Mouse (Mus musculus) embryonic facial prominence, embryonic 10.5 days (tissue): ENCODE results near the gene Cped1. TPM values are rescaled to one million over a fixed set of nuclear protein-coding genes. Genes with fewer than 3 reads are reported as not detected.

Source experiments
- DNase-seq: peaks from one replicate; pipeline ENCODE4 v3.0.0-alpha.2; 2017; ENCODE audit warnings: low spot score
- H3K27ac ChIP-seq: fragments of 300-500 bp; sonication (generic); replicated peaks from 2 replicates; pipeline ENCODE4 v1.5.1; 2016; ENCODE audit warnings: mild to moderate bottlenecking
- H3K27me3 ChIP-seq: fragments of 300-500 bp; sonication (generic); replicated peaks from 2 replicates; pipeline ENCODE4 v1.6.1; 2016; ENCODE audit warnings: low read depth, mild to moderate bottlenecking; ENCODE audit not compliant: poor library complexity, severe bottlenecking
- H3K36me3 ChIP-seq: fragments of 300-500 bp; sonication (generic); replicated peaks from 2 replicates; pipeline ENCODE4 v1.6.1; 2016; ENCODE audit warnings: mild to moderate bottlenecking, moderate library complexity
- H3K4me1 ChIP-seq: fragments of 300-500 bp; sonication (generic); 2 replicates; pipeline ENCODE4 v1.6.1; 2016
- H3K4me3 ChIP-seq: fragments of 300-500 bp; sonication (generic); 2 replicates; pipeline ENCODE4 v1.5.1; 2016; ENCODE audit warnings: mild to moderate bottlenecking, moderate library complexity
- H3K9me3 ChIP-seq: fragments of 300-500 bp; sonication (generic); 2 replicates; pipeline ENCODE4 v1.6.1; 2016; ENCODE audit warnings: mild to moderate bottlenecking
- WGBS: fragments of 180-500 bp; shearing (Covaris S2); methylation state at CpG from one replicate; pipeline ENCODE4 v1.1.7; 2016; 5-methylcytosine and 5-hydroxymethylcytosine counted together
- polyA plus RNA-seq: library from polyadenylated mRNA; unstranded; fragments of >200 nt; fragmentation: Nextera tagmentation; extraction: Ambion mirVana; gene quantifications from 2 replicates; pipeline ENCODE4 v1.2.1, GENCODE M21; 2016

Gene Cped1
- polyA plus RNA-seq, 1 experiment from 2014 or later, result 39.3 TPM

GRCm38 (mm10) chr6:22018768-22019445, 33.2 kb downstream of the Cped1 start:
- Histone ChIP-seq H3K27ac (peak overlapping the region; percentile 70), H3K27me3 (no peaks in the 10 kb centered on the region), H3K4me1 (peaks cover 54% of the 10 kb centered on the region), H3K36me3 (peaks cover 22% of the 10 kb centered on the region), H3K9me3 (no peaks in the 10 kb centered on the region), H3K4me3 (no peak overlapping the region)
- no peak for DNase-seq
- 66% methylated on average over 8 of the region's 8 CpGs for WGBS

DNA sequence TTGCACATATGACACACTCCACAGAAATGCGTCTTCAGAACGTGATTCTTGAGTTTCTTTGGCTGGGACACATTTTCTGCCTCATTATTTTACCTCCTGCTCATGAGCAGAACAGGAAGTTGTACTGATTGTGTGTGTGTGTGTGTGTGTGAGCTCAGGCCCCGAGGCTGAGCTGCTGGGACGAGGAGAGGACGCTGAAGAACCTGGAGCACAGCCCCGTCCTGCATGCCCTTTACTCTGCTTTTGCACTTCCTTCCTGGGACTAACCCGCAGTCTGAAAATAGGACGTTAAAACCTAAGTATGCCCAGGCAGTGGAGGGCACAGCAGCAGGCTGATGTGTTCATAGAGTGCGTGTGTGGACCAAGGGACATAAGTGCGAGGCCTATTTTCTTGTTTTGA, 33.9 kb downstream of the Cped1 start:
- no peaks in the 10 kb centered on the region for H3K9me3 ChIP-seq
- H3K27ac ChIP-seq, result peak overlapping the region; percentile 78
- no peak overlapping the region for H3K4me3 ChIP-seq
- 38% methylated on average over 10 of the region's 10 CpGs for WGBS
- H3K36me3 ChIP-seq, result peaks cover 15% of the 10 kb centered on the region
- peaks cover 54% of the 10 kb centered on the region for H3K4me1 ChIP-seq
- H3K27me3 ChIP-seq, result no peaks in the 10 kb centered on the region
- DNase-seq, result peak; percentile 40

GRCm38 (mm10) chr6:22020696-22021095, 35.0 kb downstream of the Cped1 start:
- H3K4me1 ChIP-seq, result peaks cover 58% of the 10 kb centered on the region
- 80% methylated on average over 5 of the region's 5 CpGs for WGBS
- no peaks in the 10 kb centered on the region for H3K27me3 ChIP-seq
- no peak overlapping the region for H3K4me3 ChIP-seq
- H3K9me3 ChIP-seq, result no peaks in the 10 kb centered on the region
- no peak for DNase-seq
- H3K27ac ChIP-seq, result no peak overlapping the region
- H3K36me3 ChIP-seq, result peaks cover 9% of the 10 kb centered on the region

DNA sequence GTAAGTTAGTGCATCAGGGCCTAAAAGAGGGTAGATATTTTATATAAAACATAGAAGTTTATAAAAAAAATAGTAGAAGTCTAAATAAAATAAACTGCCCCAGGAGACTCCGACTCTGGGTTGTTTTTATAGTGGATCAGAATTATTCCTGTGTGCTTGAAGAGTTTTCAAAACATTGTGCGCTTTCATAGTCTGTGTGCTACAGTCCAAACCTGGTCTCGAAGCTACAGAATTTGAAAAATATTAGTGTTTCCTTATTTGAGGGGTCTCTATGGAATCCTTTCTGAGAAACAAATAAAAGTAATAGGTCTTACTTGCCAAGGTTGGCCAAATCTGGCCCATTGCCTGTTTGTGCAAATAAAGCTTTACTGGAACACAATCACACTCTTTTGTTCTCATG, 35.6 kb downstream of the Cped1 start:
- H3K4me1 ChIP-seq, result peaks cover 58% of the 10 kb centered on the region
- H3K27ac ChIP-seq, result no peak overlapping the region
- H3K27me3 ChIP-seq, result no peaks in the 10 kb centered on the region
- no peak overlapping the region for H3K4me3 ChIP-seq
- H3K36me3 ChIP-seq, result peaks cover 9% of the 10 kb centered on the region
- no peak for DNase-seq
- 84% methylated on average over 3 of the region's 3 CpGs for WGBS
- no peaks in the 10 kb centered on the region for H3K9me3 ChIP-seq

- Histone ChIP-seq H3K9me3 (no peaks in the 10 kb centered on the region), H3K4me3 (no peak overlapping the region), H3K27me3 (no peaks in the 10 kb centered on the region), H3K27ac (peak overlapping the region; percentile 90), H3K36me3 (peaks cover 5% of the 10 kb centered on the region), H3K4me1 (peaks cover 49% of the 10 kb centered on the region)
- 88% methylated on average over 2 of the region's 2 CpGs for WGBS
- no peak for DNase-seq
These were observed 38.5 kb downstream of the Cped1 start for GRCm38 (mm10) chr6:22024168-22024567.

GRCm38 (mm10) chr6:22025584-22026357, 40.1 kb downstream of the Cped1 start:
- H3K27ac ChIP-seq, result peak overlapping the region; percentile 90

DNA sequence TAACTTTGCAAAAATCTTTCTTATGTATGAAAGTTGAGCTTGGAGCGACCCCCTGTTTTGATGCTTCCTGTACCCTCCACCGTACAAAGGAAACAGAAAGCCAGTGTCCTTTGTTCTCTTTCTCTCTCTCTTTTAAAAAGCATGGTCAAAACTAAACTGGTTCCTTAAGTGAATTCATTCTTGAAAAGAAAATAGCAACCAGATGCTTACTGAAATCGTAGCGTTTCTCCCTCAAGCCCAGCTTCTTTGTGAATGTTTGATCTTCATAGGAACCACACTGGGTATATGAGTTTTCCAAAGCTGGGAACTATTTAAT, 40.6 kb downstream of the Cped1 start:
- no peaks in the 10 kb centered on the region for H3K27me3 ChIP-seq
- WGBS, result 12% methylated on average over 4 of the region's 4 CpGs
- H3K36me3 ChIP-seq, result peaks cover 5% of the 10 kb centered on the region
- peak overlapping the region; percentile 46 for H3K4me3 ChIP-seq
- H3K9me3 ChIP-seq, result no peaks in the 10 kb centered on the region
- H3K4me1 ChIP-seq, result peaks cover 37% of the 10 kb centered on the region
- peak overlapping the region; percentile 90 for H3K27ac ChIP-seq
- DNase-seq, result no peak

More at GRCm38 (mm10) chr6:22025584-22026357, 40.1 kb downstream of the Cped1 start:
- H3K27me3 ChIP-seq, result no peaks in the 10 kb centered on the region
- 5% methylated on average over 17 of the region's 17 CpGs for WGBS
- DNase-seq, result peak; percentile 83
- peaks cover 39% of the 10 kb centered on the region for H3K4me1 ChIP-seq
- no peaks in the 10 kb centered on the region for H3K9me3 ChIP-seq
- H3K36me3 ChIP-seq, result peaks cover 5% of the 10 kb centered on the region
- H3K4me3 ChIP-seq, result peak overlapping the region; percentile 46

- 57% methylated on average over 9 of the region's 9 CpGs for WGBS
- no peak for DNase-seq
These were observed 41.3 kb downstream of the Cped1 start for GRCm38 (mm10) chr6:22026761-22027594.

DNA sequence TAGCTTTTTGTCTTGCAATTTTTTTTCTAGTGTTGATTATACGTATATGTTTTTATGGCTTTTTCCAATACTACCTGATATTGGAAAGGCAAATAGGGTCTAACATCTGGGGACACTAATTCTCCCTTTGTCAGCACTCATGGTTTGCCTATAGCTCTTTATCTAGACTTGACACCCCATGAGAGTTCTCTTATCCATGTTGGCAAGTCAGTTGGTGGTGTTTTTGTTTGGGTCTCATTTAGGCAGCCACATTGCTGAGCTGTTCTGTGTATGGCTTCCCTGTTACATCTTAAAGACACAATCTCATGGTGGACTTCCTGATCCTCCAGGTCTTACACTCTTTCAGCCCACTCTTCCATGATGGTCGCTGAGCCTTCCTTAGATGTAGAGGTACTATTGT, 42.1 kb downstream of the Cped1 start:
- Histone ChIP-seq H3K9me3 (no peaks in the 10 kb centered on the region), H3K27me3 (no peaks in the 10 kb centered on the region), H3K4me1 (peaks cover 37% of the 10 kb centered on the region), H3K27ac (no peak overlapping the region), H3K36me3 (peaks cover 5% of the 10 kb centered on the region), H3K4me3 (no peak overlapping the region)
- DNase-seq, result no peak
- WGBS, result 92% methylated on average over 2 of the region's 2 CpGs

More at GRCm38 (mm10) chr6:22026761-22027594, 41.3 kb downstream of the Cped1 start:
- Histone ChIP-seq H3K27me3 (no peaks in the 10 kb centered on the region), H3K27ac (peak overlapping the region; percentile 90), H3K4me1 (peaks cover 37% of the 10 kb centered on the region), H3K36me3 (peaks cover 5% of the 10 kb centered on the region), H3K9me3 (no peaks in the 10 kb centered on the region), H3K4me3 (peak overlapping the region; percentile 46; the same call in 1 of the 2 replicates)

DNA sequence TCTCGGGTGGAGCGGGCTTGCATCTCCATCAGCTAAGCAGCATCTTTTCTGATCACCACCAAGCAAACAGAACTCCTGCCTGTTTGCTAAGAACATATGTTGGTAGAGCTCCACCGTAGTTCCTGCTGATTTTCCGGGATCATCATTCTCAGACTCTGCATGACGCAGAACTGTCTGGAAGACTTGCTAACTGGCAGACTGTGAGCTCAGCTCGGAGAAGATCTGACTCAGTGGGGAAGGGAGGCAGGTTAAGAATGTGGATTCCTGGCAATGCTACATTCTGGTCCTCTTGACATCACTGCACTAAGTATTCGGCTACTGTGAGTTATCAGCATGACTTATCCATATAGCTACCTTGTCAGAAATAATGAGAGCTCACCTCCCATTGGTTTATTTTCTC, 44.7 kb downstream of the Cped1 start:
- Histone ChIP-seq H3K4me3 (no peak overlapping the region), H3K9me3 (no peaks in the 10 kb centered on the region), H3K27me3 (no peaks in the 10 kb centered on the region), H3K27ac (no peak overlapping the region), H3K36me3 (no peaks in the 10 kb centered on the region), H3K4me1 (peaks cover 22% of the 10 kb centered on the region)
- no peak for DNase-seq
- 77% methylated on average over 7 of the region's 7 CpGs for WGBS

- Histone ChIP-seq H3K4me1 (peaks cover 21% of the 10 kb centered on the region), H3K27ac (no peak overlapping the region), H3K4me3 (no peak overlapping the region), H3K27me3 (no peaks in the 10 kb centered on the region), H3K9me3 (no peaks in the 10 kb centered on the region), H3K36me3 (no peaks in the 10 kb centered on the region)
- no peak for DNase-seq
- WGBS, result 89% methylated on average over 4 of the region's 4 CpGs
These were observed 47.5 kb downstream of the Cped1 start for GRCm38 (mm10) chr6:22033188-22033587.

GRCm38 (mm10) chr6:22035408-22035807, 49.7 kb downstream of the Cped1 start:
- Histone ChIP-seq H3K36me3 (0 out of 2 replicates have a peak, but pooled peaks cover 8% of the 10 kb centered on the region), H3K9me3 (no peaks in the 10 kb centered on the region), H3K4me3 (no peak overlapping the region), H3K27ac (0 out of 2 replicates have a peak overlapping the region, but pooled peaks have one; percentile 44), H3K27me3 (no peaks in the 10 kb centered on the region), H3K4me1 (peaks cover 19% of the 10 kb centered on the region)
- 69% methylated on average over 6 of the region's 6 CpGs for WGBS
- no peak for DNase-seq
